Mouse (Mus musculus) embryonic facial prominence, embryonic 15.5 days (tissue): ENCODE data around the gene Prss48. TPM values are rescaled to one million over a fixed set of nuclear protein-coding genes. Genes with fewer than 3 reads are reported as not detected.
"Not testable (repeated sequence)": the region's sequence is repeated elsewhere in the genome, so short reads cannot be mapped to it uniquely, and the experiment has no call there.

ENCODE experiments used
- ATAC-seq: fragments of 200-750 bp; cut with Nextera tagmentation; 2 replicates; pipeline ENCODE4 v1.8.0; 2017; ENCODE audit warnings: low read depth, moderate TSS enrichment; ENCODE audit not compliant: insufficient number of reproducible peaks, low FRiP score, low TSS enrichment
- H3K27ac ChIP-seq: fragments of 300-500 bp; sonication (generic); replicated peaks from 2 replicates; pipeline ENCODE4 v1.5.1; 2015; ENCODE audit warnings: mild to moderate bottlenecking, inconsistent platforms
- H3K27me3 ChIP-seq: fragments of 300-500 bp; sonication (generic); 2 replicates; pipeline ENCODE4 v1.6.1; 2015; ENCODE audit warnings: inconsistent platforms
- H3K36me3 ChIP-seq: fragments of 300-500 bp; sonication (generic); 2 replicates; pipeline ENCODE4 v1.6.1; 2015; ENCODE audit warnings: mild to moderate bottlenecking, inconsistent platforms
- H3K4me1 ChIP-seq: fragments of 300-500 bp; sonication (generic); 2 replicates; pipeline ENCODE4 v1.6.1; 2015; ENCODE audit warnings: inconsistent platforms
- H3K4me2 ChIP-seq: fragments of 300-500 bp; sonication (generic); replicated peaks from 2 replicates; pipeline ENCODE4 v1.6.1; 2015; ENCODE audit warnings: mild to moderate bottlenecking, inconsistent platforms
- H3K4me3 ChIP-seq: fragments of 300-500 bp; sonication (generic); replicated peaks from 2 replicates; pipeline ENCODE4 v1.5.1; 2015; ENCODE audit warnings: mild to moderate bottlenecking, inconsistent platforms
- H3K9ac ChIP-seq: fragments of 300-500 bp; sonication (generic); 2 replicates; pipeline ENCODE4 v1.6.1; 2015; ENCODE audit warnings: inconsistent platforms
- H3K9me3 ChIP-seq: fragments of 300-500 bp; sonication (generic); replicated peaks from 2 replicates; pipeline ENCODE4 v1.6.1; 2016; ENCODE audit warnings: inconsistent platforms
- WGBS: fragments of 180-500 bp; shearing (Covaris S2); methylation state at CpG from one replicate; pipeline ENCODE4 v1.1.7; 2015; 5-methylcytosine and 5-hydroxymethylcytosine counted together
- polyA plus RNA-seq: library from polyadenylated mRNA; unstranded; fragments of >200 nt; fragmentation: Nextera tagmentation; extraction: Ambion mirVana; gene quantifications from 2 replicates; pipeline ENCODE4 v1.2.1, GENCODE M21; 2015

Prss48 gene
- polyA plus RNA-seq, 1 experiment from 2014 or later: not detected

- H3K27ac ChIP-seq: no peak overlapping the region
- H3K9ac ChIP-seq: no peak overlapping the region
- no peak overlapping the region for H3K4me2 ChIP-seq
- no peaks in the 10 kb centered on the region for H3K27me3 ChIP-seq
- no peaks in the 10 kb centered on the region for H3K4me1 ChIP-seq
- no peaks in the 10 kb centered on the region for H3K36me3 ChIP-seq
- no peak overlapping the region for H3K4me3 ChIP-seq
- 75% methylated on average over 5 of the region's 5 CpGs for WGBS
- no peaks in the 10 kb centered on the region for H3K9me3 ChIP-seq
- ATAC-seq: no peak
Measured at GRCm38 (mm10) chr3:86002940-86003339, 649 bp upstream of the Prss48 start.

- ATAC-seq: no peak
- no peaks in the 10 kb centered on the region for H3K27me3 ChIP-seq
- H3K4me1 ChIP-seq: no peaks in the 10 kb centered on the region
- WGBS: 94% methylated on average over 3 of the region's 3 CpGs
- no peak overlapping the region for H3K4me2 ChIP-seq
- H3K9me3 ChIP-seq: no peaks in the 10 kb centered on the region
- no peaks in the 10 kb centered on the region for H3K36me3 ChIP-seq
- H3K9ac ChIP-seq: no peak overlapping the region
- H3K4me3 ChIP-seq: no peak overlapping the region
- no peak overlapping the region for H3K27ac ChIP-seq
Measured at GRCm38 (mm10) chr3:86001271-86001670, 1.0 kb downstream of the Prss48 start.

- no peak overlapping the region for H3K4me2 ChIP-seq
- no peaks in the 10 kb centered on the region for H3K9me3 ChIP-seq
- no peak overlapping the region for H3K4me3 ChIP-seq
- no peaks in the 10 kb centered on the region for H3K36me3 ChIP-seq
- no peak overlapping the region for H3K9ac ChIP-seq
- no peak for ATAC-seq
- no peaks in the 10 kb centered on the region for H3K27me3 ChIP-seq
- 58% methylated on average over 4 of the region's 4 CpGs for WGBS
- H3K4me1 ChIP-seq: peaks cover 7% of the 10 kb centered on the region; the same call in 1 of the 2 replicates
- no peak overlapping the region for H3K27ac ChIP-seq
Measured at GRCm38 (mm10) chr3:85994645-85995044, 7.6 kb downstream of the Prss48 start.

- Histone ChIP-seq H3K27ac (no peak overlapping the region), H3K9me3 (no peaks in the 10 kb centered on the region), H3K27me3 (no peaks in the 10 kb centered on the region), H3K4me2 (no peak overlapping the region), H3K9ac (no peak overlapping the region), H3K4me3 (no peak overlapping the region), H3K36me3 (no peaks in the 10 kb centered on the region), H3K4me1 (peaks cover 7% of the 10 kb centered on the region; the same call in 1 of the 2 replicates)
- WGBS: 60% methylated on average over 11 of the region's 11 CpGs
- ATAC-seq: no peak
Measured at GRCm38 (mm10) chr3:85993744-85994143, 8.5 kb downstream of the Prss48 start.

GRCm38 (mm10) chr3:85991802-85992156 is 10.5 kb downstream of the Prss48 start:
- Histone ChIP-seq H3K27me3 (no peaks in the 10 kb centered on the region), H3K4me2 (no peak overlapping the region), H3K4me3 (no peak overlapping the region), H3K9ac (no peak overlapping the region), H3K27ac (no peak overlapping the region), H3K36me3 (no peaks in the 10 kb centered on the region), H3K9me3 (no peaks in the 10 kb centered on the region), H3K4me1 (peaks cover 7% of the 10 kb centered on the region; the same call in 1 of the 2 replicates)
- 60% methylated on average over 5 of the region's 5 CpGs for WGBS
- no peak for ATAC-seq

- no peaks in the 10 kb centered on the region for H3K9me3 ChIP-seq
- H3K4me1 ChIP-seq: peaks cover 7% of the 10 kb centered on the region; the same call in 1 of the 2 replicates
- no peak overlapping the region for H3K4me3 ChIP-seq
- ATAC-seq: no peak
- no peak overlapping the region for H3K27ac ChIP-seq
- no peaks in the 10 kb centered on the region for H3K36me3 ChIP-seq
- H3K4me2 ChIP-seq: no peak overlapping the region
- H3K9ac ChIP-seq: no peak overlapping the region
- 64% methylated on average over 6 of the region's 6 CpGs for WGBS
- H3K27me3 ChIP-seq: no peaks in the 10 kb centered on the region
Measured at GRCm38 (mm10) chr3:85991140-85991801, 11.0 kb downstream of the Prss48 start.

GRCm38 (mm10) chr3:85987225-85987624 is 15.1 kb downstream of the Prss48 start:
- WGBS: 86% methylated on average over 2 of the region's 2 CpGs
- H3K27me3 ChIP-seq: no peaks in the 10 kb centered on the region
- no peaks in the 10 kb centered on the region for H3K9me3 ChIP-seq
- no peak overlapping the region for H3K4me3 ChIP-seq
- no peaks in the 10 kb centered on the region for H3K36me3 ChIP-seq
- H3K27ac ChIP-seq: no peak overlapping the region
- H3K4me1 ChIP-seq: no peaks in the 10 kb centered on the region
- H3K4me2 ChIP-seq: no peak overlapping the region
- H3K9ac ChIP-seq: no peak overlapping the region
- no peak for ATAC-seq

GRCm38 (mm10) chr3:85984537-85984936 is 17.8 kb downstream of the Prss48 start:
- no peaks in the 10 kb centered on the region for H3K9me3 ChIP-seq
- H3K36me3 ChIP-seq: no peaks in the 10 kb centered on the region
- no peak overlapping the region for H3K4me3 ChIP-seq
- H3K27me3 ChIP-seq: no peaks in the 10 kb centered on the region
- no peak overlapping the region for H3K27ac ChIP-seq
- no peaks in the 10 kb centered on the region for H3K4me1 ChIP-seq
- WGBS: 93% methylated on average over 6 of the region's 6 CpGs
- no peak overlapping the region for H3K4me2 ChIP-seq
- no peak overlapping the region for H3K9ac ChIP-seq
- ATAC-seq: no peak

GRCm38 (mm10) chr3:85981761-85982160 is 20.5 kb downstream of the Prss48 start:
- H3K4me2 ChIP-seq, H3K4me3 ChIP-seq, H3K27me3 ChIP-seq, H3K36me3 ChIP-seq, H3K9ac ChIP-seq, H3K9me3 ChIP-seq, ATAC-seq, H3K27ac ChIP-seq: not testable (repeated sequence)
- 74% methylated on average over 3 of the region's 3 CpGs for WGBS
- 0 out of 2 replicates have a peak, but pooled peaks cover 10% of the 10 kb centered on the region for H3K4me1 ChIP-seq

- Histone ChIP-seq H3K9ac (no peak overlapping the region), H3K27me3 (no peaks in the 10 kb centered on the region), H3K4me3 (no peak overlapping the region), H3K4me2 (no peak overlapping the region), H3K9me3 (no peaks in the 10 kb centered on the region), H3K36me3 (no peaks in the 10 kb centered on the region), H3K4me1 (0 out of 2 replicates have a peak, but pooled peaks cover 10% of the 10 kb centered on the region), H3K27ac (no peak overlapping the region)
- no peak for ATAC-seq
- WGBS: 86% methylated on average over 4 of the region's 4 CpGs
Measured at GRCm38 (mm10) chr3:85980036-85980435, 22.3 kb downstream of the Prss48 start.

- H3K9me3 ChIP-seq: no peaks in the 10 kb centered on the region
- 84% methylated on average over 4 of the region's 4 CpGs for WGBS
- H3K27me3 ChIP-seq: no peaks in the 10 kb centered on the region
- ATAC-seq: no peak
- H3K4me3 ChIP-seq: no peak overlapping the region
- no peak overlapping the region for H3K9ac ChIP-seq
- H3K4me1 ChIP-seq: peaks cover 34% of the 10 kb centered on the region; the same call in 1 of the 2 replicates
- no peak overlapping the region for H3K27ac ChIP-seq
- H3K36me3 ChIP-seq: no peaks in the 10 kb centered on the region
- H3K4me2 ChIP-seq: no peak overlapping the region
Measured at GRCm38 (mm10) chr3:85974451-85974850, 27.8 kb downstream of the Prss48 start.
